Mouse (Mus musculus): ENCODE measurements around the gene Clcnkb. TPM values are rescaled to one million over a fixed set of nuclear protein-coding genes. Genes with fewer than 3 reads are reported as not detected.
A peak's percentile ranks its signal among the peaks of the same experiment; 100 is the strongest.

Clcnkb gene
- polyA plus RNA-seq, 1 experiment from 2014 or later = not detected

- no peaks in the 10 kb centered on the region for H3K36me3 ChIP-seq (ENCODE audit: control insufficient read depth, insufficient read depth, low read length)
- ATAC-seq (ENCODE audit: low read depth) = no peak
- no peaks in the 10 kb centered on the region for H3K27me3 ChIP-seq (replicated peaks; ENCODE audit: control insufficient read depth, insufficient read depth, low read length)
- no peak overlapping the region for H3K9ac ChIP-seq (ENCODE audit: low read depth, low read length)
- DNase-seq (ENCODE audit: low spot score) = no peak
- no peak overlapping the region for H3K4me3 ChIP-seq (ENCODE audit: low read depth, low read length)
- H3K27ac ChIP-seq (replicated peaks; ENCODE audit: low read depth, low read length) = no peak overlapping the region
- peaks cover 7% of the 10 kb centered on the region; the same call in 1 of the 2 replicates for H3K4me1 ChIP-seq (ENCODE audit: control insufficient read depth, insufficient read depth, low read length)
- H3K9me3 ChIP-seq (ENCODE audit: control insufficient read depth, low read length) = no peaks in the 10 kb centered on the region
- WGBS = 76% methylated on average over 6 of the region's 6 CpGs
- H3K4me2 ChIP-seq (ENCODE audit: low read depth, low read length) = no peak overlapping the region
Measured at GRCm38 (mm10) chr4:141429381-141429780, 13.6 kb upstream of the Clcnkb start.

GRCm38 (mm10) chr4:141427921-141428320 is 12.1 kb upstream of the Clcnkb start:
- no peaks in the 10 kb centered on the region for H3K36me3 ChIP-seq (ENCODE audit: control insufficient read depth, insufficient read depth, low read length)
- H3K4me3 ChIP-seq (ENCODE audit: low read depth, low read length) = no peak overlapping the region
- H3K4me1 ChIP-seq (ENCODE audit: control insufficient read depth, insufficient read depth, low read length) = peaks cover 7% of the 10 kb centered on the region; the same call in 1 of the 2 replicates
- DNase-seq (ENCODE audit: low spot score) (no peak), ATAC-seq (ENCODE audit: low read depth) (no peak)
- no peak overlapping the region for H3K27ac ChIP-seq (replicated peaks; ENCODE audit: low read depth, low read length)
- whole genome bisulfite sequencing = 84% methylated on average over 13 of the region's 13 CpGs
- no peaks in the 10 kb centered on the region for H3K27me3 ChIP-seq (replicated peaks; ENCODE audit: control insufficient read depth, insufficient read depth, low read length)
- no peaks in the 10 kb centered on the region for H3K9me3 ChIP-seq (ENCODE audit: control insufficient read depth, low read length)
- H3K9ac ChIP-seq (ENCODE audit: low read depth, low read length) = no peak overlapping the region
- H3K4me2 ChIP-seq (ENCODE audit: low read depth, low read length) = no peak overlapping the region

- peak overlapping the region; percentile 84 for H3K4me2 ChIP-seq (ENCODE audit: low read depth, low read length)
- H3K4me1 ChIP-seq (ENCODE audit: control insufficient read depth, insufficient read depth, low read length) = peaks cover 7% of the 10 kb centered on the region; the same call in 1 of the 2 replicates
- 0 out of 2 replicates have a peak overlapping the region, but pooled peaks have one; percentile 42 for H3K27ac ChIP-seq (replicated peaks; ENCODE audit: low read depth, low read length)
- no peaks in the 10 kb centered on the region for H3K36me3 ChIP-seq (ENCODE audit: control insufficient read depth, insufficient read depth, low read length)
- no peak overlapping the region for H3K9ac ChIP-seq (ENCODE audit: low read depth, low read length)
- no peak overlapping the region for H3K4me3 ChIP-seq (ENCODE audit: low read depth, low read length)
- 63% methylated on average over 10 of the region's 10 CpGs for WGBS
- H3K9me3 ChIP-seq (ENCODE audit: control insufficient read depth, low read length) = no peaks in the 10 kb centered on the region
- ATAC-seq (ENCODE audit: low read depth) (no peak), DNase-seq (ENCODE audit: low spot score) (peak; percentile 20)
- no peaks in the 10 kb centered on the region for H3K27me3 ChIP-seq (replicated peaks; ENCODE audit: control insufficient read depth, insufficient read depth, low read length)
Measured at GRCm38 (mm10) chr4:141426796-141427745, 11.3 kb upstream of the Clcnkb start.

GRCm38 (mm10) chr4:141425484-141426479 is 10.0 kb upstream of the Clcnkb start:
- peak overlapping the region; percentile 84 for H3K4me2 ChIP-seq (ENCODE audit: low read depth, low read length)
- H3K4me1 ChIP-seq (ENCODE audit: control insufficient read depth, insufficient read depth, low read length) = peaks cover 7% of the 10 kb centered on the region
- ATAC-seq (ENCODE audit: low read depth) = peak; percentile 94
- H3K4me3 ChIP-seq (ENCODE audit: low read depth, low read length) = peak overlapping the region; percentile 44
- H3K27ac ChIP-seq (replicated peaks; ENCODE audit: low read depth, low read length) = peak overlapping the region; percentile 67; the same call in 1 of the 2 replicates
- 3% methylated on average over 27 of the region's 36 CpGs for WGBS
- DNase-seq (ENCODE audit: low spot score) = peak; percentile 86
- no peaks in the 10 kb centered on the region for H3K9me3 ChIP-seq (ENCODE audit: control insufficient read depth, low read length)
- no peaks in the 10 kb centered on the region for H3K27me3 ChIP-seq (replicated peaks; ENCODE audit: control insufficient read depth, insufficient read depth, low read length)
- H3K9ac ChIP-seq (ENCODE audit: low read depth, low read length) = peak overlapping the region; percentile 58
- H3K36me3 ChIP-seq (ENCODE audit: control insufficient read depth, insufficient read depth, low read length) = no peaks in the 10 kb centered on the region

GRCm38 (mm10) chr4:141423691-141424431 is 8.0 kb upstream of the Clcnkb start:
- DNase-seq (ENCODE audit: low spot score) (no peak), ATAC-seq (ENCODE audit: low read depth) (no peak)
- H3K27me3 ChIP-seq (replicated peaks; ENCODE audit: control insufficient read depth, insufficient read depth, low read length) = no peaks in the 10 kb centered on the region
- no peak overlapping the region for H3K4me2 ChIP-seq (ENCODE audit: low read depth, low read length)
- H3K36me3 ChIP-seq (ENCODE audit: control insufficient read depth, insufficient read depth, low read length) = no peaks in the 10 kb centered on the region
- H3K4me1 ChIP-seq (ENCODE audit: control insufficient read depth, insufficient read depth, low read length) = peaks cover 7% of the 10 kb centered on the region
- no peak overlapping the region for H3K27ac ChIP-seq (replicated peaks; ENCODE audit: low read depth, low read length)
- 79% methylated on average over 9 of the region's 13 CpGs for WGBS
- no peak overlapping the region for H3K9ac ChIP-seq (ENCODE audit: low read depth, low read length)
- H3K4me3 ChIP-seq (ENCODE audit: low read depth, low read length) = no peak overlapping the region
- H3K9me3 ChIP-seq (ENCODE audit: control insufficient read depth, low read length) = no peaks in the 10 kb centered on the region

GRCm38 (mm10) chr4:141423288-141423687 is 7.5 kb upstream of the Clcnkb start:
- Histone ChIP-seq H3K9ac (ENCODE audit: low read depth, low read length) (no peak overlapping the region), H3K4me2 (ENCODE audit: low read depth, low read length) (no peak overlapping the region), H3K27ac (replicated peaks; ENCODE audit: low read depth, low read length) (no peak overlapping the region), H3K36me3 (ENCODE audit: control insufficient read depth, insufficient read depth, low read length) (no peaks in the 10 kb centered on the region), H3K4me3 (ENCODE audit: low read depth, low read length) (no peak overlapping the region), H3K27me3 (replicated peaks; ENCODE audit: control insufficient read depth, insufficient read depth, low read length) (no peaks in the 10 kb centered on the region), H3K4me1 (ENCODE audit: control insufficient read depth, insufficient read depth, low read length) (peaks cover 7% of the 10 kb centered on the region), H3K9me3 (ENCODE audit: control insufficient read depth, low read length) (no peaks in the 10 kb centered on the region)
- DNase-seq (ENCODE audit: low spot score) (no peak), ATAC-seq (ENCODE audit: low read depth) (no peak)
- WGBS = 82% methylated on average over 5 of the region's 5 CpGs

- no peak for DNase-seq (ENCODE audit: low spot score)
- no peak overlapping the region for H3K27ac ChIP-seq (replicated peaks; ENCODE audit: low read depth, low read length)
- no peaks in the 10 kb centered on the region for H3K36me3 ChIP-seq (ENCODE audit: control insufficient read depth, insufficient read depth, low read length)
Measured at GRCm38 (mm10) chr4:141422841-141423240, 7.0 kb upstream of the Clcnkb start.

GRCm38 (mm10) chr4:141421423-141421822 is 5.6 kb upstream of the Clcnkb start:
- H3K4me3 ChIP-seq (ENCODE audit: low read depth, low read length) = no peak overlapping the region
- no peaks in the 10 kb centered on the region; the same call in 1 of the 2 replicates for H3K9me3 ChIP-seq (ENCODE audit: control insufficient read depth, low read length)
- ATAC-seq (ENCODE audit: low read depth) (no peak), DNase-seq (ENCODE audit: low spot score) (peak; percentile 14)
- peaks cover 5% of the 10 kb centered on the region for H3K4me1 ChIP-seq (ENCODE audit: control insufficient read depth, insufficient read depth, low read length)
- H3K36me3 ChIP-seq (ENCODE audit: control insufficient read depth, insufficient read depth, low read length) = no peaks in the 10 kb centered on the region
- no peak overlapping the region for H3K27ac ChIP-seq (replicated peaks; ENCODE audit: low read depth, low read length)
- no peaks in the 10 kb centered on the region for H3K27me3 ChIP-seq (replicated peaks; ENCODE audit: control insufficient read depth, insufficient read depth, low read length)
- whole genome bisulfite sequencing = 65% methylated on average over 8 of the region's 14 CpGs
- H3K9ac ChIP-seq (ENCODE audit: low read depth, low read length) = no peak overlapping the region
- no peak overlapping the region for H3K4me2 ChIP-seq (ENCODE audit: low read depth, low read length)

More at GRCm38 (mm10) chr4:141422841-141423240, 7.0 kb upstream of the Clcnkb start:
- H3K4me1 ChIP-seq (ENCODE audit: control insufficient read depth, insufficient read depth, low read length) = peaks cover 7% of the 10 kb centered on the region
- WGBS = 89% methylated on average over 5 of the region's 5 CpGs
- H3K9ac ChIP-seq (ENCODE audit: low read depth, low read length) = no peak overlapping the region
- H3K4me3 ChIP-seq (ENCODE audit: low read depth, low read length) = no peak overlapping the region
- no peak for ATAC-seq (ENCODE audit: low read depth)
- H3K9me3 ChIP-seq (ENCODE audit: control insufficient read depth, low read length) = no peaks in the 10 kb centered on the region
- H3K27me3 ChIP-seq (replicated peaks; ENCODE audit: control insufficient read depth, insufficient read depth, low read length) = no peaks in the 10 kb centered on the region
- H3K4me2 ChIP-seq (ENCODE audit: low read depth, low read length) = no peak overlapping the region

Measured in embryonic facial prominence, embryonic 14.5 days (tissue).